Mouse (Mus musculus) right cerebral cortex, adult 18-20 months (tissue): ENCODE measurements around the gene Aip.
"Not testable (repeated sequence)": the region's sequence is repeated elsewhere in the genome, so short reads cannot be mapped to it uniquely, and the experiment has no call there.

Experiments
- DNase-seq: peaks from one replicate; pipeline ENCODE4 v3.0.0; 2022; ENCODE audit warnings: mixed read lengths

Aip gene

DNA sequence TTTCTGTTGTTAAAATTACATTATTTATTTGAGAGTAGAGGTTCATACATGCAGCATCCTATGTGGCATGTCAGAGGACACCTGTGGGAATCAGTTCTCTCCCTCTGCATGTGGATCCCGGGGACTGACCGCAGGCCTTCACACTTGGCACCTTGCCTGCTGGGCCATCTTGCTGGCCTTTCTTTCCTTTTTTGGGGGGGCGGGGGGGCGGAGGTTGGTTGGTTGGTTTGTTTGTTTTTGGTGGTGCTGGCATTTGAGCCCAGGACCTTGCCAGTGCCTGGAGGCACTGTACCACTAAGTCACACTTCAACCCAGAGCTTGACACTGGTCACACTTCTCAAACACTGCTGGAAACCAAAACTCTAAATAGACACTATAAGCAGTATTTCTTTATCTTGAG, 8.7 kb upstream of the Aip start:
- no peak for DNase-seq

DNA sequence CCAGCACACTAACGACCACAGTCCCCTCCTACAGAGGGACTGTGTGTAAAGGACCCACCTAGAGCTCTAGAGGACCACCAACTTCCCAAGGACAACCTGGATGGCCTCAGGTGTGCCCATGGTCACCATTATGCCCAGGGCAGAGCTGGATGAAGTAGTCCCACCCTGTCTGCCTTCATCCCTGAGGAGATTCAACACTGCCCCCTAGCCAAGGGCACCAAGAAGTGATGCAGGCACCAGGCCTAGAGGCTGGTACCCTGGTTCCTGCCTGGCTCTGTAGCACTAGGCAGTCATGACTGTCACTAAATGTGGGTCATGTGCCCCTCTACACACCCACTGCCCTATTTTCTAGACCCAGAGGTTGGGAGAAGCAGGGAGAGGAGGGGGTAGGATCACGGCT, 6.1 kb upstream of the Aip start:
- no peak for DNase-seq

DNA sequence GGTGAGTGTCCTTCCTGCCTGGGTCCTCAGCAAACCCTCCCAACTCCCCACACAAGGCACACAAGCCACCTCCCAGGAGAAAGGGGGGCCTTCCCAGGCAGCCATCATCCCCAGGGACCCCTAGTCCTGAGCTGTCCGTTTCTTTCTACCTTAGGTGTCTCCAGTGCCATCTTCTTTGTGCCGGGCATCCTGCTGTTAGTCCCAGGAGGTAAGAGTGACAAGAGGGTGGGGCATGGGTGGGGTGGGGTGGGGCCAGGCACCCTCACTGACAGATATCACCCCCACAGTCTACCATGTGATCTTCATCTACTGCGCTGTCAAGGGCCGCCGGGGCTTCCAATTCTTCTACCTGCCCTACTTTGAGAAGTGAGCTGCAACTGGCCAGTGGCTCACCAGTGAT, 5.4 kb upstream of the Aip start:
- no peak for DNase-seq

DNA sequence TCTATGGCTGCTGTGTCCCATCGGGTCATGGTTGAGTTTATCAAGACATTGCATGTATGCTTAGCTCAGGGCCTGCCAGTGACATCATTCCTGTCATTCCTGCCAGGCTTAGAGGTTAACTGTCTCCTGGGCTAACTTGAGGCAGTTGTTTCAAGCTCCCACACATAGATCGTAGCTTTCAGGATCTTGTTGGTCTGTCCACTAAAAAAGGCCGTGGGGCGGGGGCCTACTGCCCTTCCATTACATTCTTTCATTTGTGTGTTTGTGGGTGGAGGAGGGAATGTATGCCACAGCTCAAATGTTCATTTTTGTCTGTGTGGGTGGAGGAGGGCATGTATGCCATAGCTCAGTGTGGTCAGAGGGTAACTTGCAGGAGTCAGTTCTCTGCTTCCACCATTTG, 4.4 kb upstream of the Aip start:
- no peak for DNase-seq

DNA sequence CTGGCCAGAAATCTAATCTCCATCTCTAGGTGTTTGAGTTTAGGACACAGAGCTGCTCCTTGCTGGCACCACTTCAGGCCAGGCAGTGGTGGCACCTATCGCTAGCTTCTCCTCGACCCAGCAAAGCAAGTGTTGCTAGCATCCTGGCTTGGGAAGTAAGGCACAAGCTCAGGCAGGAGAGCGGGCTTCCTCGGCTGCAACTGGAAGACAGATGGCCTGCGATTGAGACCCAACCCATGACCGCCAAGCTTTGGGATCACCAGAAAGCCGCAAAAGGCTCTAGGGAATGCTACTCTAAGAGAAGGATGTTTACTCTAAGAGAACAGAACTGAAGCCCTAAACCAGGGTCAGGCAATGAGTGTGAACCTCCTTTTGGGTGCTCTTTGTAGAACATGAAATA, 3.8 kb upstream of the Aip start:
- no peak for DNase-seq

DNA sequence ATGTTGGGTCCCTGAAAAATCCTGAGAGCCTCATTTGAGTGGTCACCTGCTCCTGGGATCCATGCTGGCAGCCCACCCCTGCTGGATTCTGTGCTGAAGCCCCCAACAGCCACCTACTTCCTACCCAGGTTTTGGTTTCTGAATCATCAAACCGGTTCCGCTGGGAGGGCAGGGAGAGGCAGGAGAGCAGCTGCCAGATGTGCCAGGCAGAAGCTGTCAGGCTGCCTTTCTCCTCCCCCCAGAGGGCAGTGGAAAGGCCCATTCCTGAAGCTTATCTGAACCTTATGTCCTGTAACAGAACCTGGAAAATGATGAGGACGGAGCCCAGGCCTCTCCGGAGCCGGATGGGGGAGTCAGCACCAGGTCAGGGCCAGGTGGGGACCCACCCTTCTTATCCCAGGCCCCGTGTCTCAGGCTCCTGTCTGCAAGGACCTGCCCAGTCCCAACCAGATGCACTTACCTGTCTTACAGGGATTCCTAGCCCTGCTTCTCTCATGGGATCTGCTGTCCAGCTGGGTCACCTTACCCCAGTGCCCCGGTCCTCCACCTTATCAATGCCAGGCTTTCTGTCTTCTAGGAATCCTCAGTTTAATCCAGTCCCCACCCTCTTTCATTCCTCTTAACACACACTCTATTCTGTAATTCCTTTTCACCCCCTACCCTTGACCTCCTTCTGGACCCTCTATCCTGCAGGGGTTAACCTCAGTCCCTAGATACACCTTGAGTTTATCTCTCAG, 1.3 kb upstream of the Aip start:
- peak; percentile 36 for DNase-seq

DNA sequence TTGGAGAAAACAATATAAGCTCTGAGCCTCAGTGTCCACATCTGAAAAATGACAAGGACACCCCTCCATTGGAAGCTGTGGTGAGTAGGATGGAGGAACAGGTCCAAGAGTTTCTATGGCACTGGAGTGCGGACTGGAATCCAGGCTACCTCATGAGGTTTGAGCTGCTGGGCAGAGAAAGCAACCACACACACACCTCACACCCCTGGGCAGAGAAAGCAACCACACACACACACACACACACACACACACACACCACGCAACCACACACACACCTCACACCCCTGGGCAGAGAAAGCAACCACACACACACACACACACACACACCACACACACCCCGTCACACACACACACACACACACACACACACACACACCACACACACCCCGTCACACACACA, 390 bp downstream of the Aip start:
- DNase-seq = not testable (repeated sequence)

DNA sequence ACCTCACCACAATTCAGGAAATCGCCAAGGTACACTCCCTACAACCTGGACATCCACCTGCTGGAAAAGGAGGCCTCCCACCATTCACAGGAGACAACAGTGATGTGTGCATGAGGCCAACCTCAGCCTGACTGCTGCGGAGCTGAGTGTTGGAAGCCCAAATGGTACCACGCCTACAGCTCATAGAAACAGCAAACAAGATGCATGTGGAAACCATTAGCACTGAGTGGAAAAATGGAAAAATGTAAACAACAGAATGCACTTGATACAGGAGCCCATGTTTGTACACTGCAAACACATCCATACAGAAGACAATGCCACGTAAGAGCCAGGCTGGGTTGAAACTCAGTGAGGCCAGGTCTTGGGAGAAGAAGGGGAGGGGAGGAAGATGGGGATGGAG, 1.2 kb downstream of the Aip start:
- DNase-seq = no peak

DNA sequence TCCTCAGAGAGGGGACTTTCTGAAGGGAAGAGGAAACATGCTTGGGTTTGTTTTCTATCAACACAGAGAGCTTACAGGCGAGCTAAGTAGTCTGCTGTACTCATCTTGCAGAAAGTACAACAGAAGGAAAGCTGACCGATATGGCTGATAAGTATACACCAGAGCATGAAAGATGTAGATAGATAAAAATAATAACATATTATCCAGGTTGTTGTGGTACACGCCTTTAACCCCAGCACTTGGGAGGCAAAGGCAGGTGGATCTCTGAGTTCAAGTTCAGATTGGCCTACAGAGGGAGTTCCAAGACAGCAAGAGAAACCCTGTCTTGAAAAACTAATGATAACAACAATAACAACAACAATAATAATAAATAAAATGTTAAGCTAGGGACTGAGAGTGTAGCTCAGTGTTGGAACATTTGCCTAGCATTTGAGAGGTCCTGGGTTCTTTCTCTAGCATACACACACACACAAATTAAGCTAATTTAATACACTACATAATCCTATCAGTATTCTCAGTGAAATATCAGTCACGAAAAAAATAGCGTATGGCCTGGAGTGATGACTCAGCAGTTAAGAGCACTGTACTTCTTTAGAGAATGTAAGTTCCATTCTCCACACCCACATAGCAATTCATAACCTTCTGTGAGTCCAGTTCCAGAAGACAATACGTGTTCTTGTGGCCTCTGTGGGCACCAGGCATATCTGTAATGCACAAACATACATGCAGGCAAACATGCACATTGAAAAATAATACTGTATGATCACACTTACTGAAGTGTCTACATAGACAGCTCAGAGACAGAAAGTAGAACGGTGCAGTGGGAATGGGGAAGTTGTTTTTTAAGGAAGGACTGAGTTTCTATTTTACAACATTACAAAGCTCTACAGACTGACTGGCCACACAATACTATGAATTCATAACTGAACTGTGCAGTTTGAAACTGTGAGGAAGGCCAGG, 3.0 kb downstream of the Aip start:
- no peak for DNase-seq

DNA sequence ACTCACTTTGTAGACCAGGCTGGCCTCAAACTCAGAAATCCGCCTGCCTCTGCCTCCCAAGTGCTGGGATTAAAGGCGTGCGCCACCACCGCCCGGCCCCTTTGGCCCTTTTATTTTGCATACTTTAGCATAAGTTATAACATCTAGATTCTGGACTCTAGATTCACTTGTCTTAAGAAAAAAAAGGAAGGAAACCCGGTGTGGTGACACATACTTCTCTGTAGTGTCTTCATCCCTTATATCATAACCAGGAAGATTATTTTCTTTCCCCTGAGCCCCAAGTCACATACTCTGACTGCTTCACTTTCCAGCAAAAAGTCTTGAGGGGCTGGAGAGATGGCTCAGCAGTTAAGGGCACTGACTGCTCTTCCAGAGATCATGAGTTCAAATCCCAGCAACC, 3.8 kb downstream of the Aip start:
- DNase-seq = not testable (repeated sequence)

DNA sequence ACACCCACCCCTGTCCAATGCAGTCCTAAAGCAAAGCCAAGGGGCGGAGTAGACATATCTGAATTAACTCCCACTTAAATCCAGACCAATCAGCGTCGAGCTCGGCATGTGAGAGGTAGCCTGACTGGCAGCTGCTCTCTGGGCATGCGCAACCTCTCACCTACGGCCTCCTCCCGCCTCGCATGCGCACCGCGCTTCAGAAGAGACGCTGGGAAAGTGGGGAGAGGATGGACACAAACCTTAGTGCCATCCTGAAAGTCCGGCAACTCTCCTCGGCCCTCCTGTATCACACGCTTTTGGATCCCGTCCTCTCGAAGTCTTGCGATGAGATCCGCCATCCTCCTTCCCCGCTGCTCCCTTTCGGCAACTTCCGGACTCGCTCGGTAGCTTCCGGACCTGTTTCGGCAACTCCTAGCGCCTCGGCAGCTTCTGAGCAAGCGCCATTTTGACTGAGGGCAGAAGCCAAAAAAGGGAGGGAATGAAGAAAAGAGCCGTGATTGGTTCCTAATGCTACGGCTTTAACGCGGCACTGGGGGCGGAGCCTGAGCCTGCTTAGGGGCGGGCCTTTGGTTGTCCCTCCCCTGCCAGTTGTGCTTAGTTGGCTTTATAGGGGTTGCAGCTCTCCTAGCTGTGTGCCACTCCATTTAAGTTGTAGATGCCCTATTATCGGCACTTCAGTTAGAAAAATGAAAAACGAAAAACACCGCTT, 4.4 kb downstream of the Aip start:
- DNase-seq = peak; percentile 98

DNA sequence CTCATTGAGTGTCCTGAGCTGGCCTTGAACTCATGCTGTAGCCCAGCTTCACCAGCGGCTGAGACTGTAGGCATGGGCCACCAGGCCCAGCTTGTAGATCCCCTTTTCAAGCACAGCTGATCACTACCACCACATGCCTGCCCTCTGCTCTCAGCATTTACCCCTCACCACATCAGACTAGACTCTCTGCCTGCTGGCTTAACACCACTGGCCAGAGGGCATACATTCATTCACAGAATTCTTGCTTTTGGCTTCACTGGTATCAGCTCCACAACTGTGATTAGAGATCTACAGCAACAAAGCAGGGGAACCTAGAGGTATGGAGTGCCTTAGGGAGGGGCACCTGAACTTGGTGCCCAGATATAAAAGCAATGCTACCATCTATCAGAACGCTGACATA, 5.2 kb downstream of the Aip start:
- no peak for DNase-seq

DNA sequence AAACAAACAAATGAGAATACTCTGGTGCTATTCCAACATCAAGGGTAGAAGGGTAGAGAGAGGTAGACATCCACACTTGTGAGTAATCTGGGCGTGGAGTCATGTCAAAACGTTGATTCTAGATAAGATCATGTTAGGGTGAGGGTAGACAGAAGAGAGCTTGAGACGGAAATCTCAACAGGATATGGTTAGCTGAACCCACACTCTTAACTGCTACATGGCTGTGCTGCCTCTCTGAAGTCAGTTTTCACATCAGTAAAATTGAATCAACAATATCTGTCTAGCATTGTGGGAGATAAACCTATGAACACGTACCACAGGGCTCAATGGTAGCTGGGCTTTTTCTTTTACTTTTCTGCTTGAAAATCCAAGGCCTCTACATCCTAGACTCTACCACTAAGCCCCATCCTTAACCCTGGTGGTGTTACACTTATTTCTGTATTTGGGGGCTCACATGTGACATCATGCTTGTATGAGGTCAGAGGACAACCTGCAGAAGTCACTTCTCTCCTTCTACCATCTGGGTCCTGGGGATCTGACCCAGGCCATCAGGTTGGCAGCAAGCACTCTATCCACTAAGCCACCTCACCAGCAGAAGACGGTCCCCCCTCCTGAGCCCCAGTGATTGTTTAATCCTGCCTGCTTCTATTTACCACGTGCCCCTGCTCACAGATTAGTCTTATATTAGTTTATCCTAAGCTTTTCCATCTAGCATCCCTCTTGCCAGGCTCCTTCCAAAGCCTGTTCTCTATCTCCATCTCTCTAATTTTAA, 5.8 kb downstream of the Aip start:
- DNase-seq = no peak

DNA sequence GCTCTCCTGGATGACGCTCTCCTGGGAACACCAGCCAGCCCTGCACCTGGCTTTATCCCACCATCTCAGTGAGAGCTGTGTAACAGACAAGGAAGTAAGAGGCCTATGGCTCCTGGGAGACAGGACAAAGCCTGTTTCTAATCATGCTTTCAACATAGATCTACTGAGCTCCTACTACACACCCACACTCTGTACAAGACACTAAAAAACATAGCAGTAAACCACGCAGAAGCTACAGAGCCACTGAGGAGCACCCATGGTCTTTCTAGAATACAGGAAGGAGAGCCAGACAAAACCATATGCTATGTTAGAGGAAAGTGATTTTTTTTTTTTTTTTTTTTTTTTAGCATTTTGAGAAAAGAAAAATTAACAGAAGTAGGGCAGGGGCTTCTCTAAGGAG, 7.3 kb downstream of the Aip start:
- DNase-seq = no peak

DNA sequence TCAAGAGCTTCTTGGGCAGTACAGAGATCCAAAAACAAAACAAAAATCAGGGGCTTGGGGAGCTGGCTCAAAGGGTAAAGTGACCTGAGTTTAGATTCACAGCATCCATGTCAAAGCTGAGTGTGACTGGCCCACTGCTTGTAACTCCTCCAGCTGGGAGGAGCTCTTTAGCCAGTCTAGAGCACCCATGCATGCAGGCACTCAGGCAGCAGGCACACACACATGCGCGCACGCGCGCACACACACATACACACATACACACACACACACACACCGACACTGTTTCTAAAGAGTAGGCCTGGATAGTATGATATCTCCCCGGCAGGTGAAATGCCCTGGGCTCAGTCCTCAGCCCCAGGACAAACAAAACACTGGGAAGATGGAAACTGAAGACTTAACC, 8.7 kb downstream of the Aip start:
- no peak for DNase-seq

DNA sequence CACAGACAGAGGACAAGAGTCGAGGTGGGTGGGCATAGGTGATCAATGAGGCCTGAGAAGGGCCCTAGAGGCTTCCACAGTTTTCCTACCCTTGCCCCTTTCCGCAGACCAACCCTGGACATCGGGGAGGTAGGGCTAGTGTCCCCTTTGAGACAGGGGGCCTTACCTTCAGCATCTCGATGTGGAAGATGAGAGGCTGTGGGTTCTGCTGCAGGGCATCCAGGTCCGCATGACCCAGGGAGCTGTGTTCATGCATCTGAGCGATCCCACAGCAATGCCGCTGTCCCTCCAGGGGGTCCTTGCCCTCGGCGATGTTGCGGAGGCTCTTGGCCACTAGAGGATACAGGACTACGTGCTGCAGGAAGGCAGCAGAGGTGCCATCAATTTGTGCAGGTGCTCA, 9.8 kb downstream of the Aip start:
- no peak for DNase-seq

DNA sequence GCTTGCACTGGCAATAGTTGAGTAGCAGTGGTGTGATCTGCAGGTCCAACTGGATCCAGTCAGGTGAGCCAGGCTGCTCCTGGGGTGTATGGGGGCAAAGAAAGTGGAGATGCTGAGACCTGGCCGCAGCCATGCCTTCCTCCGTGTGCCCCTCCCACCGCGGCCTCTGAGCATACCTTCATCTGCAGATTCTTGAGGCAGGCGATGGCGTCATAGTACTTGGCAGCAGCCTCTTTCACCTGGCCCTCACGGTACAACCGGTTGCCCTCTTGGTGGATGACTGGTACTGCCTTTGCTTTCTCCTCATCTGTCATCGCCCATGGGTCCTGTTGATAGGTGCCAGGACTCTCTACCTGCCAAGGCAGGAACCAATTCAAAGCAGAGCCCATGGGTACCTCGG, 10.5 kb downstream of the Aip start:
- no peak for DNase-seq

DNA sequence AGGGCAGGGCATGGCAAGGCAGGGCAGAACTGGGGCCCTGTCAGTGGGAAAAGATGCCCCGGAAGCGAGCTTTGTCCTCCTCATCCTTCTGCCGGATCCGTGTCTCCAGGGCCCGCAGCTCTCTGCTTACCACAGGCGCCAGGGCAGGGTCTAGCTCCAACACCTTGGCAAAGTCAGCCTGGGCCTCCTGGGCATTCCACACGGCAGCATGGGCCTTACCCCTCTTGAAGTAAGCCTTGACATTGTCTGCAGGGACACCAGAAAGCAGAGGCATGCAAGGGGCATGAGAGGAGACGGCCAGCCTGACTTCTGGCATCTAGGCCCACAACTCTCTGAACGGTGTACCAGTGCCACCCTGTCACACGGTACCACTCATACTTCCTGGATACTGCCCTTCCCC, 11.1 kb downstream of the Aip start:
- DNase-seq = no peak

DNA sequence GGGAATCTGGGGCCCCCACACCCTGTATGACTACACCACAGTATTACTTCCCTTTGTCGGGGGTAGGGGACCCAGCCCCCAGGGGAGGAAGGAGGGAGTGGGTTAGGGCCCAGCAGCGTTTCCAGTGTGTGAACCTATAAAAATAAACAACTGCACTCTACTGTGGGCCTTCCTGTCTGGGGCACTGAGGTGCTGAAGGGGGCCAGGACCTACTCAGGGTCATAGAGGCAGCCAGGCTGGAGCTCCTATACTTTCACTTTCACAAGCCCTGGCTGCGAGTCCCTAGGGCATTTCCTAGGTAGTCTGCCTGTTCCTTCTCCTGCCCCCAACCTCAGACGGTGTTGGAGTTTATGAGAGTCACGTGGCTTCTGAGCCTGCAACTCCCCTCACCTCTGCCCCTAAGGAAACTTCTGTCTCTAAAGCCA, 11.8 kb downstream of the Aip start:
- DNase-seq = no peak

DNA sequence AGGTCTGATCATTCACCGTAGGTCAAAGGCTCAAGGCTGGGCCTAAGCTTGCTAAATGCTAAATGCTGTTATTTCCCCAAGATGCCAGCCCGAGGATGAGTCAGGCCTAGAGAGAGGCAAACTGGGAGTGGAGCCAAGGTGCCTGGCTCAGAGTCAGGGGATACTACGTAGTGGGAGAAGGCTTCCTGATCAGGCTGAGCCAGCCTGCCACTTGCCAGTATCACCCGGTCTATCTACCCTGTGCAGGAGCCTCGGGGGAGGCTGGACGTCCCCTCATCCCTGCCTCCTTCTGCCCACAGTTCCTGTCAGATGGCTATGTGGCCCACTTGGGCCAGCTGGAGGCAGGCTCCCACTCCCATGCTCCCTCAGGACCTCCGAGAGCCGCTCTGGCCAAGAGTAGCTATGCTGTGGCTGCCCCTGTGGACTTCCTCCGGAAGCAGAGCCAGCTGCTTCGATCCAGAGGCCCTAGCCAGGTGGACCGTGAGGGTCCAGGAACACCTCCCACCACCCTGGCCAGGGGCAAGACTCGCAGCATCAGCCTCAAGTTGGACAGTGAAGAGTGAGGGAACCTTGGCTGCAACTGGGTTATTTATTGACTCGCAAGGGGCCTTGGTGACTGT, 12.4 kb downstream of the Aip start:
- peak; percentile 89 for DNase-seq

DNA sequence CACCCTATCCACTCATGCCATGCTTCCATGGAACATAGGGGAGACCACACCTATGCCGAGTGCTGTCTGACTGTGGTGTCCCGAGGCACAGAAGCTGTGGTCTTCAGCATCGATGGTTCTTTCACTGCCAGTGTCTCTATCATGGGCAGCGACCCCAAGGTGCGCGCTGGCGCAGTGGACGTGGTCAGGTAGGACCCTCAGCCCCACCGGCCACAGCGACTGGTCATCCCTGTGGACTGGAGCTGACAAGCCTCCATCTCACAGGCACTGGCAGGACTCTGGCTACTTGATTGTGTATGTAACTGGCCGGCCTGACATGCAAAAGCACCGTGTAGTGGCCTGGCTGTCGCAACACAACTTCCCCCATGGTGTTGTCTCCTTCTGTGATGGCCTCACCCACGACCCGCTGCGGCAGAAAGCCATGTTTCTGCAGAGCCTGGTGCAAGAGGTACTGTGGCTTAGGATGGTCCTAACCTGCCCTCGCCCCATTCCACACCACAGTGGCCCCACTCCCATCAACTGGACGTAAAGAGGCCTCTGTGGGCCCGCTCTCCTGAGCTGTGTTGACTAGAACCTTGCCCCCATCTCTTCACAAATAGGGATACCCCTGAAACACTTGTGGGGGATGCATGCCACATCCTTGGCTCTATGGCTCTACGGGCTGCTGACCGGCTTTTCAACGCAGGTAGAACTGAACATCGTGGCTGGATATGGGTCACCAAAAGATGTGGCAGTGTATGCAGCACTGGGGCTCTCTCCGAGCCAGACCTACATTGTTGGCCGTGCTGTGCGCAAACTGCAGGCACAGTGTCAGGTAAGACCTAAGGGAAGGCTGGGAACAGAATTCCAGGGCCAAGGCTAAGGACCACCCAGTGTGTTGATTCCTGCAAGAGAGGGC, 13.3 kb downstream of the Aip start:
- no peak for DNase-seq
